Mouse (Mus musculus) brain, embryonic 14.5 days (tissue): Measurements from ENCODE around the gene Palm3.

Experiments
- CTCF ChIP-seq: fragments of 200-500 bp; IDR thresholded peaks from 2 replicates; pipeline ENCODE4 v1.5.1; 2012; ENCODE audit warnings: inconsistent platforms, mild to moderate bottlenecking, moderate library complexity, borderline replicate concordance; ENCODE audit not compliant: insufficient read depth, insufficient read length; ENCODE audit errors: extremely low read depth
- POLR2A ChIP-seq: fragments of 200-500 bp; IDR thresholded peaks from 2 replicates; pipeline ENCODE4 v1.6.1; 2012; ENCODE audit warnings: mild to moderate bottlenecking, inconsistent platforms, borderline replicate concordance; ENCODE audit not compliant: poor library complexity, insufficient read depth, insufficient read length, severe bottlenecking; ENCODE audit errors: extremely low read depth

GRCm38 (mm10) chr8:83999825-84000224, 21.4 kb upstream of the Palm3 start:
- TF ChIP-seq CTCF (no peak), POLR2A (no peak)
